Mouse (Mus musculus) layer of hippocampus, postnatal 25 days (tissue): ENCODE measurements around the gene Kdm4b. TPM values are rescaled to one million over a fixed set of nuclear protein-coding genes. Genes with fewer than 3 reads are reported as not detected.

Source experiments
- DNase-seq, 2 experiments: peaks; one replicate each; pipeline ENCODE4 v3.0.0; 2022; ENCODE audit warnings: mixed read lengths in 2 of 2, low spot score in 1 of 2; ENCODE audit errors: extremely low spot score in 1 of 2
- total RNA-seq, 2 experiments: library from RNA; stranded (reverse); gene quantifications; 2 replicates each; pipeline ENCODE4 v1.2.3; 2021

The Kdm4b gene
- total RNA-seq = 10 to 100 TPM; 92.0 to 93.4 TPM

DNA sequence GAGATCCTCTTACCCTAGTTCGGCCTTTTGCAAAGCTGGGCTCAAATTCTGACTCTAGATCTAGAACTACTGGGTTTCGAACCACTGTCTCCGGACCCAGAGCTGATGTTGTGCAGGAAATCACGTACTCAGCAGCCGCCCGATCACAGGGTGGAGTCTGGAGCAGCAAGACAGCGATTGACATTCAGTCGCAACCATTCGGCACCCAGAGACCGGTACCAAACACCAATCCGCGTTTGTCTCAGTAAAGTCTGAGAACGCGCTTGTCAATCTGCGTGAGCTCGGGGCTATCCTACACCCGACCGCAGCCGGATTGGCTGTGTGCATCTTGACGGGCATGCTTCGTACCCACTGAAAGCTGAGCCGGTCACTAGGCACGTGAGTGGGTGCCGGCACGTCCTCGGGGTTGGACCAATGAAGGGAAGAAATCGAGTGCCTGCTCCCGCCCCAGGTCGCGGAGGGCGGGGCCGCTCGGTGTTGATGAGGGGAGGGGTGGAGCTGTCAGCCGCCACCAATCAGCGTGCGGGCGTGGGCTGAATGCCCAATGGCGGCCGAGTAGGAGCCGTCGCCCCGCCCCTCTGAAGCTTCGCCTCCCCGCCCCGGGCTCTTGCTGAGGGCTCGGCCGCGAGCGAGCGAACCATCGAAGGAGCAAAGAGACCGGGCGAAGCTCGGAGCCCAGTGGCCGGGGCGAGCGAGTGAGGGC is at the start of gene Kdm4b:
Kdm4b (plus strand) TSS at position 613 of the 703 bp plus-strand sequence.
- DNase-seq = peak; percentile 92 to 93

- peak in 1 of 2 experiments; percentile 57 for DNase-seq
Observed at GRCm38 (mm10) chr17:56276643-56277566, 49.0 kb upstream of the Kdm4b start, which contains the start of gene Ticam1. Ticam1 (minus strand) TSS chr17:56276786.

DNA sequence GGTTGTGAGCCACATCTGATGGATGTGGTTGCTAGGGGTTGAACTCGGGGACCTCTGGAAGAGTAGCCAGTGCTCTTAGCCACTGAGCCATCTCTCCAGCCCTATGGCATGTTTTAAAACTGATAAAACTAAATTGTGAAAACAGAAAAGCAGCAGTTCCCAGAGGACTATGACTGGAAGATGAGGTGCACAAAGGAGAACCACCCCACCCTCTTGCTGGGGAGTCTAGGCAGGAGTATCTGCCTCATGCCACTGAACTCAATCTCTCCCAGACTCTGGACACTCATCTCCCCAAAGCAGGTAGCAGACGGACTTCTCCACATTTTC is 48.3 kb upstream of the Kdm4b start:
- DNase-seq = no peak

DNA sequence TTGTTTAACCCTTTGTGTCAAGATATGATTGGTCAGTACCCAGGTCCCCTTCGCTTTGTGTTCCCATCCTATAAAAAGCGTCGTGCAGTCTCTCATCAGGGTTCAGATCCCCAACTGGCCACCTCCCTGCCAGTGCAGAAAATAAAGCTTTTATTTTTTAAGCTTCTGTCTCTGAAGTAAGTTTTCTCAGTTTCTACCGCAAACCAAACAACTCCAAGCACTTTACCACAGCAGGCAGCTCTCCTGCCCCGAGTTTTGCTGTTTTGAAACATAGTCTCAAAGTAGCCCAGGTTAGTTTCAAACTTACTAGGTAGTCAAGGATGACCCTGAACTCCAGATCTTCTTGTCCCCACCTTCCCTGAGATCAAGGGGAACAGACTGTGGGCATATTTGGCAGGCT is 47.5 kb upstream of the Kdm4b start:
- no peak for DNase-seq

DNA sequence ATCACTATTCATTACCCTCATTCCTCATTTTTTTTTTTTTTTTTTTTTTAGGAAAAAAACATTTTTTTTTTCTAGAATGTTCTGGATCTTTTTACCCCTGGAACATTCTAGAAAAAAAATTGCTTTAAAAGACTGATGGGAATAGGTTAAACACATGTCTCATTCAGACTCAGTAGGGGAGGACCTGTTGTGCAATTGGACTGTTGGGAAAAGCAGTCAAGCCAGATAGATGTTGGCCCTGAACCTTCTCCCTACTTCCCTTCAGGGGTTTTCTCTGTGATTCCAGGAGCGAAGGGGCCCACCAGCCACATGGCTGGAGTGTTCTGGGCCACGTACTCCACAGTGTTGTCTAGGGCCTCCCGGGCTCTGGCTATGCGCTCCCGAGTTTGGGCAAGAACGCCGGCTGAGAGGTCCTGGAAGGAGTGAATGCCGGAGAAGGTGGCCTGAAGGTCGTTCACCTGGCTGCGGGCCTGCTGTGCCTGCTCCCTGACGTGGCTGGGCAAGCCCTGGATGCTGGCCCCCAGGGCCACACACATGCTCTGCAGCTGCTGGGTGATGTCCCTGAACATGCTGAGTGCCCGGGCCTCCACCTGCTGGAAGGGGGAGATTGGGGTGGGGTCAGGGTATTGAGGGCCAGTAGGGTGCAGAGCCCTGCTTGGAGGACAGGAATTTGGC is 46.2 kb upstream of the Kdm4b start:
- no peak for DNase-seq

DNA sequence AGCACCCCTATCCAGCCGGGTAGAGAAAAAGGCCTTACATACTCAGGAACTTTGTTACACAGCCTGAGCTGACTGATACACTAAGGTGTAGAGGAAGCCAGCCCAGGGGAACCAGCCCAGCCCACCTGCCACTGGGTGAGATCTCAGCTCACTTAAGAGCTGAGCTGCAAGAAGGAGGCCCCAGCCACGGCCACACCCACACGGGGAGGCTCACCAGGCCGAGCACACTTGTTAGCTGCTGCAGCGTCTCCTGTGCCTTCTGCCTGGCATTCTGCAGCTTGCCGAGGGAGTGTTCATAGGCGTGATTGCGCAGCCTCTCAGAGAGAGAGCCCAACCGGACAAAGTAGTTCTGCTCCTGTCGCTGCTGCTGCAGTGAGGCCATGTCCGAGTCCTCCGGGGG is 44.7 kb upstream of the Kdm4b start:
- DNase-seq = no peak

- DNase-seq = no peak
Observed at GRCm38 (mm10) chr17:56282802-56283201, 43.1 kb upstream of the Kdm4b start.

DNA sequence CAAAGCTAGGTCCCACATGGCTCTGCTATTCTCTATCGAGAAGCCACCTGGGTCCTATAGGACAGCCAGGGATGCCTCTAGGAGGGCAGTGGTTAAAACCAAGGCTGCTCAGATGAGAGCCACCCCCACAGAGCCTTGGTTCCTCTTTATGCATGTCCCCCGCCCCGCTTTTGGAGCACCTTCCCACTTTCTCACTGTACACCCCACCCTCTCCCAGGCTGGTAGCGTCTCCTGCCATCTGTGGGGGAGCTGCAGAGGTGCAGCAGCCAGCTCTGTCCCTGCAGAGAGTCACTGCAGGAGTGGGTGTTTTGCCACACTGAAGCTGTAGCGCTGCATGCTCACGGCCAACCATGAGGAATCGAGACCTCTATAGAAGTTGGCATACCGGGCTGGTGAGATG is 42.5 kb upstream of the Kdm4b start:
- DNase-seq = no peak

- DNase-seq = no peak
Observed at GRCm38 (mm10) chr17:56285995-56286394, 39.9 kb upstream of the Kdm4b start.

GRCm38 (mm10) chr17:56287830-56288229 is 38.0 kb upstream of the Kdm4b start:
- DNase-seq = no peak

- no peak for DNase-seq
Observed at GRCm38 (mm10) chr17:56288866-56289265, 37.0 kb upstream of the Kdm4b start.

DNA sequence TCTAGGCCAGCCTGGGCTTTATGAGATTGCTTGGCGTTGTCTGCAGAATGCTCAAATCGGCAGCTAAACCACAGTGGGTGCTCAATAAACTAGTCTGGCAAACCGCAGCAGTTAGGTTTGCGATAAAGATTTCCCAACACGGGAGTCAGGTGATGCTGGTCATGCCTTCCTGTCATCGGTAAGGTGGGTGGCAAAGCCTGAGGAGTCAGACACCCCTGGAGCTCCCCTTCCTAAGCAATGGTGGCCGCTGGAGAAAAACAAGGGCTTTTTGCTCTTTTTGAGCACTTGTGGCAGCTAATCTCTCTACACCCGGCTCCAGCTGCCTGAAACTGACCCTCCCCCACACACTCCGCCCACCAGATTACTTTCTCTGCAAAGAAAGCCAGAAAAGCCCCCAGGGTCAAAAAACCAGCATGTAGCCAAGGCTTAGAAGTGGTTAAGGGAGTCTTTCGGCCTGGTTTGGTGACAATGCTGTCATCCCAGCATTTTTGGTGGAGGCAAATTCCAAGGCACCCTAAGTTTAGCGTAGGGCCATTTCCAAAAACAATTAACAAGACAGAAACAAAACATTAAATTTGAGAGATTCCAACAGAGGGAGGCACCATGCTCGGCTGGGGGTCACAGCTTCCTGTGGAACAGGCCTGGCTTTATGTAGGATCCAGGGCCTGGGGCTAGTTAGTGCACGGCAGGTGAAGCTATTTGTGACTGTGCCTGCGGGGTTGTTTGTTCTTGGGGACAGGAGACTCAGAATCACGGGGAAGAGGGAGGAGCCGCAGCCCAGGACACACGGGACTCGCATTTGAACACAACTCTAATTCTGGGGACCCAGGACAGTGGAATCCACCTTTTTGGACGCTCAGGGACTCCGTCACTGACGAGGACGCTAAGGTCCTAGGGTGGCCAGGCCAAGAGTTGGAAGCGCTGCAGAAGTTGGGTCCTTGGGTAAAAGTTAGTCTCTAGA is 36.2 kb upstream of the Kdm4b start:
- no peak for DNase-seq

GRCm38 (mm10) chr17:56290388-56291170 is 35.3 kb upstream of the Kdm4b start:
- peak; percentile 35 to 69 for DNase-seq

DNA sequence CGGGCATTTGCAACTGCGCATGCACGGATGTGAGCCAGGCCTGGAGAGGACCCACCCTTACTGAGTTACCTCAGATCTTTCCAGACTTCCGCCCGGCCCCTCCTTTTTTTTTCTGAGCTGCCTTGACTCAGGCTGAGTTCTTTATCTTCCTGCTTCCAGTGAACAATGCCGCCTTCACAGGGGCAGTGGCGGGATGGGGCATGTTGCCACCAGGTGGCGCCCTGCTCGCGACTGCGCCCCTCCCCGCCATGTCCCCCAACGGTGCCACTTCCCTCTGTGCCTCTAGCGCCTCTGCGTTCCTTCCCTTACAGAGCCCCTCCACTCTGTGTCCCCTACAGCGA is 34.7 kb upstream of the Kdm4b start:
- peak; percentile 49 to 73 for DNase-seq

GRCm38 (mm10) chr17:56291826-56292475 is 33.9 kb upstream of the Kdm4b start:
- no peak for DNase-seq

DNA sequence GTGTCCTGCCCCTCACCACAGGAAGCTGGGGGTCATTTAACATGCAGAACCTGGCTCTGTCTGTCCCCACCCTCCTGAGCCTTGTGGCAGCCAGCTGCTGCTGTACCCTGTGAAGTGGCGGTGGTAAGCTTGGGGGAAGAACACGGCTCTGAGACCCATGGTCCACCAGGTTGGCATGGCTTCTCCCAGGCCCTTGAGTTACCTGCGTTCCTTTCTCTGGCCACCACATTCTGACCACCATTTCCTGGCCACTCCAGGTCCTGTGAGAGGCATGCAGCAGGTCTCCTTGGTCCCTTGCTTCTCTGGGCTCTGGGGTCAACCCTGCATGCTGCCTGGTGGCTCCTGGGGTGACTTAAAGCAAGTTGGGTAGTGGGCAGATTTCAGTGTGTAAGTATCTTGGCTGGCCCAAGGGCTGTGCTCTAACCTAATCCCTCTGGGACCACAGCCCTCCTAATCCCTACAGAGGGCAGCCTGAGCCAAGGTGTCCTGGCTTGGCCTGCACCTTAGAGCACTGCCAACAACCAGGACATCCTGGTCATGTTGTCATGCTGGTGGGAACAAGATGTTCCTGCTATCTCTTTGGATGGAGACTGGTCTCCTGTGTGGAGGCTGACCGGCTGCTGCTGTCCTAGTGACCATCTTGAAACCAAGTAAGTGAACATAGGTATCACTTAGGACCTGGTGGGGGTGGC is 33.2 kb upstream of the Kdm4b start, which contains the start of gene Plin3:
Plin3 (minus strand) TSS at position 343 of the 692 bp plus-strand sequence.
- no peak for DNase-seq

- no peak for DNase-seq
Observed at GRCm38 (mm10) chr17:56293291-56293690, 32.6 kb upstream of the Kdm4b start.

GRCm38 (mm10) chr17:56294241-56294640 is 31.6 kb upstream of the Kdm4b start:
- DNase-seq = no peak
